Comparison of ENCODE assay signal across 14 mouse cellular contexts in genomic region chr1:78195145-78195544, GRCm38 (mm10). TPM values are rescaled to one million over a fixed set of nuclear protein-coding genes. Genes with fewer than 3 reads are reported as not detected.
DNase-seq lines count a peak whose midpoint lies in the region; ATAC-seq and TF ChIP-seq lines count a peak whose summit lies in the region.
"Had no signal": no experiment of that assay in that cellular context is flagged by ENCODE, and none has a peak within 500 bp of the region (broad histone marks: within the 10 kb centered on the region; RNA-seq: fewer than 3 reads in every experiment).

No protein-coding gene starts in this region.

- ATAC-seq in G1E (ENCODE audit: extremely low read depth, insufficient number of reproducible peaks, low FRiP score, poor library complexity, severe bottlenecking): no peak
- no peak for ATAC-seq in hindbrain, embryonic 14.5 days (ENCODE audit: low FRiP score)
- no peak for ATAC-seq in midbrain, embryonic 15.5 days (replicated peaks)

- DNase-seq in G1E (ENCODE audit: low spot score): no peak
- peak; percentile 51 for DNase-seq in embryo, embryonic 10.5 days (ENCODE audit: low spot score)
- no peak for DNase-seq in hindbrain, embryonic 14.5 days (ENCODE audit: low spot score)
- DNase-seq in cerebellum, adult 11 months: no peak
- DNase-seq in urinary bladder, postnatal 14 days (ENCODE audit: low spot score): no peak
- DNase-seq in frontal cortex, adult 2 months (ENCODE audit: extremely low spot score in 1 of 2, low spot score in 1 of 2): no peak
- DNase-seq: cerebellum, postnatal 25 days; heart, adult 2 months; thymus, postnatal 36 days had no signal

- H3K4me1 ChIP-seq in G1E (ENCODE audit: insufficient read depth, low read depth, low read length): peaks cover 48% of the 10 kb centered on the region
- 0 out of 2 replicates have a peak, but pooled peaks cover 4% of the 10 kb centered on the region for H3K4me1 ChIP-seq in hindbrain, embryonic 14.5 days (replicated peaks; ENCODE audit: control insufficient read depth, insufficient read depth, low read length)
- peaks cover 18% of the 10 kb centered on the region for H3K4me1 ChIP-seq in midbrain, embryonic 15.5 days

- peak overlapping the region; percentile 73 for H3K4me3 ChIP-seq in G1E (ENCODE audit: low read depth, low read length)
- peak overlapping the region; percentile 38 for H3K4me3 ChIP-seq in hindbrain, embryonic 14.5 days (replicated peaks; ENCODE audit: low read length)
- peak overlapping the region; percentile 38 for H3K4me3 ChIP-seq in midbrain, embryonic 15.5 days
- H3K4me3 ChIP-seq: heart, adult 2 months; lung, embryonic 15.5 days had no signal

- H3K9me3 ChIP-seq in G1E (replicated peaks): peaks cover 16% of the 10 kb centered on the region
- no peaks in the 10 kb centered on the region for H3K9me3 ChIP-seq in hindbrain, embryonic 14.5 days (ENCODE audit: control insufficient read depth, low read length)
- H3K9me3 ChIP-seq in midbrain, embryonic 15.5 days: no peaks in the 10 kb centered on the region
- H3K9me3 ChIP-seq: lung, embryonic 15.5 days had no signal

- peak overlapping the region; percentile 63 for H3K9ac ChIP-seq in hindbrain, embryonic 14.5 days
- 0 out of 2 replicates have a peak overlapping the region, but pooled peaks have one; percentile 13 for H3K9ac ChIP-seq in midbrain, embryonic 15.5 days
- H3K9ac ChIP-seq: lung, embryonic 15.5 days had no signal

- peaks cover 46% of the 10 kb centered on the region for H3K27me3 ChIP-seq in G1E (ENCODE audit: insufficient read depth, low read length)
- peaks cover 76% of the 10 kb centered on the region for H3K27me3 ChIP-seq in hindbrain, embryonic 14.5 days (ENCODE audit: control insufficient read depth, insufficient read depth, low read length)
- peaks cover 53% of the 10 kb centered on the region for H3K27me3 ChIP-seq in midbrain, embryonic 15.5 days (replicated peaks)

- 3% methylated on average over 21 of the region's 21 CpGs for WGBS in hindbrain, embryonic 14.5 days
- WGBS in midbrain, embryonic 15.5 days: 3% methylated on average over 21 of the region's 21 CpGs

- peaks cover 18% of the 10 kb centered on the region for H3K36me3 ChIP-seq in G1E (replicated peaks)
- no peaks in the 10 kb centered on the region for H3K36me3 ChIP-seq in hindbrain, embryonic 14.5 days (replicated peaks; ENCODE audit: control insufficient read depth, insufficient read depth)
- no peaks in the 10 kb centered on the region for H3K36me3 ChIP-seq in midbrain, embryonic 15.5 days (replicated peaks)
- H3K36me3 ChIP-seq: lung, embryonic 15.5 days had no signal

- peak overlapping the region; percentile 71 for H3K4me2 ChIP-seq in hindbrain, embryonic 14.5 days (replicated peaks)
- peak overlapping the region; percentile 49 for H3K4me2 ChIP-seq in midbrain, embryonic 15.5 days
- H3K4me2 ChIP-seq: lung, embryonic 15.5 days had no signal

- 0 out of 2 replicates have a peak overlapping the region, but pooled peaks have one; percentile 79 for H3K27ac ChIP-seq in hindbrain, embryonic 14.5 days
- no peak overlapping the region for H3K27ac ChIP-seq in midbrain, embryonic 15.5 days
- H3K27ac ChIP-seq: heart, adult 2 months; lung, embryonic 15.5 days had no signal

- no peak for TF ChIP-seq CTCF in G1E (IDR thresholded peaks at IDR 0.05; ENCODE audit: low read depth, low read length)

RNA-seq across cellular contexts. Expression of gene Pax3, which starts 1.8 kb away (rescaled TPM):
- 22.1 and 22.9 TPM in 2 replicates for total RNA-seq in G1E (2014; fragmentation: Nextera tagmentation)
- 8.5 and 11.4 TPM in 2 replicates for total RNA-seq in G1E (2017)
- 7.4 and 7.9 TPM in 2 replicates for polyA plus RNA-seq in G1E (2012)
- polyA plus RNA-seq in hindbrain, embryonic 14.5 days (2014; fragmentation: Nextera tagmentation; extraction: Ambion mirVana): 7.9 and 8.2 TPM in 2 replicates
- polyA plus RNA-seq in midbrain, embryonic 15.5 days (2015; fragmentation: Nextera tagmentation; extraction: Ambion mirVana): 11.4 and 14.4 TPM in 2 replicates
- polyA plus RNA-seq in frontal cortex, adult 2 months (2012; rRNA removed): not detected in 2 replicates
- total RNA-seq: heart, adult 2 months; hematopoietic stem cell, adult 5-6 weeks; left cerebral cortex, postnatal 36 days had no signal
- polyA plus RNA-seq: large intestine, adult 2 months had no signal
